Mouse (Mus musculus): ENCODE data around the gene Plce1. TPM values are rescaled to one million over a fixed set of nuclear protein-coding genes. Genes with fewer than 3 reads are reported as not detected.

Gene Plce1
- polyA plus RNA-seq, 1 experiment from 2014 or later, result 3.3 TPM

GRCm38 (mm10) chr19:38596096-38596495, 115.2 kb downstream of the Plce1 start:
- Histone ChIP-seq H3K4me1 (peaks cover 27% of the 10 kb centered on the region), H3K9me3 (no peaks in the 10 kb centered on the region), H3K4me2 (no peak overlapping the region), H3K27ac (no peak overlapping the region), H3K4me3 (no peak overlapping the region), H3K36me3 (no peaks in the 10 kb centered on the region), H3K27me3 (no peaks in the 10 kb centered on the region), H3K9ac (no peak overlapping the region)
- WGBS, result 85% methylated on average over 4 of the region's 4 CpGs
- ATAC-seq (ENCODE audit: borderline replicate concordance, extremely low read depth, low FRiP score, low TSS enrichment), result no peak

- no peak for ATAC-seq (ENCODE audit: borderline replicate concordance, extremely low read depth, low FRiP score, low TSS enrichment)
- H3K36me3 ChIP-seq, result no peaks in the 10 kb centered on the region
- peaks cover 20% of the 10 kb centered on the region for H3K4me1 ChIP-seq
- no peaks in the 10 kb centered on the region for H3K9me3 ChIP-seq
- H3K27ac ChIP-seq, result no peak overlapping the region
- H3K4me3 ChIP-seq, result no peak overlapping the region
- no peaks in the 10 kb centered on the region for H3K27me3 ChIP-seq
- H3K9ac ChIP-seq, result no peak overlapping the region
- no peak overlapping the region for H3K4me2 ChIP-seq
- 70% methylated on average over 2 of the region's 2 CpGs for WGBS
Measured at GRCm38 (mm10) chr19:38597392-38597791, 116.5 kb downstream of the Plce1 start.

DNA sequence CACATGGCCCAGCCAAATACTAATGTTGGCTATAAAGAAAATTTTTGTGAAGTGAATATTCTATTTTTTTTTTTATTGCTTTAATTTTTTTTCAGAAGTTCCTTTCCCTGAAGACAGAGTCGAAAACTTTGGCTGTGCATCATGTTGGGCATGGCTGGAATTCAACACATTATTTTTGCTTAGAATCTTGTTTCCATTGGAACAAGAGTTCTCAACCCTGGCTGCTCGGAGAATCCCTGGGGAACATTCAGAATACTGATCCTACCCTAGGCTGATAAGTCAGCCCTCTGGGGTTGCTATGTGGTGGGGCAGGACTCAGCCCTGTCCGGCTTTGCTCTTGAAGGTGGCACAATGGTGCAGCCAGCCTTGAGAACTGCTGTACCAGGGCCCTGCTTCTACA, 118.1 kb downstream of the Plce1 start:
- H3K27me3 ChIP-seq, result no peaks in the 10 kb centered on the region
- no peak overlapping the region for H3K4me2 ChIP-seq
- H3K4me1 ChIP-seq, result peaks cover 4% of the 10 kb centered on the region
- H3K4me3 ChIP-seq, result no peak overlapping the region
- no peak overlapping the region for H3K27ac ChIP-seq
- H3K36me3 ChIP-seq, result no peaks in the 10 kb centered on the region
- WGBS, result 80% methylated on average over 3 of the region's 3 CpGs
- H3K9me3 ChIP-seq, result no peaks in the 10 kb centered on the region
- ATAC-seq (ENCODE audit: borderline replicate concordance, extremely low read depth, low FRiP score, low TSS enrichment), result no peak
- no peak overlapping the region for H3K9ac ChIP-seq

- H3K36me3 ChIP-seq, result no peaks in the 10 kb centered on the region
- WGBS, result 40% methylated on average over 5 of the region's 5 CpGs
- no peak overlapping the region for H3K4me2 ChIP-seq
- no peak for ATAC-seq (ENCODE audit: borderline replicate concordance, extremely low read depth, low FRiP score, low TSS enrichment)
- no peak overlapping the region for H3K9ac ChIP-seq
- no peaks in the 10 kb centered on the region for H3K27me3 ChIP-seq
- H3K4me3 ChIP-seq, result no peak overlapping the region
- H3K9me3 ChIP-seq, result no peaks in the 10 kb centered on the region
- no peaks in the 10 kb centered on the region for H3K4me1 ChIP-seq
- no peak overlapping the region for H3K27ac ChIP-seq
Measured at GRCm38 (mm10) chr19:38601127-38601526, 120.2 kb downstream of the Plce1 start.

- ATAC-seq (ENCODE audit: borderline replicate concordance, extremely low read depth, low FRiP score, low TSS enrichment), result no peak
- Histone ChIP-seq H3K9me3 (no peaks in the 10 kb centered on the region), H3K27me3 (no peaks in the 10 kb centered on the region), H3K36me3 (no peaks in the 10 kb centered on the region), H3K4me3 (no peak overlapping the region), H3K4me1 (no peaks in the 10 kb centered on the region), H3K27ac (no peak overlapping the region), H3K9ac (no peak overlapping the region), H3K4me2 (no peak overlapping the region)
- 60% methylated on average over 9 of the region's 9 CpGs for WGBS
Measured at GRCm38 (mm10) chr19:38602811-38603210, 121.9 kb downstream of the Plce1 start.

DNA sequence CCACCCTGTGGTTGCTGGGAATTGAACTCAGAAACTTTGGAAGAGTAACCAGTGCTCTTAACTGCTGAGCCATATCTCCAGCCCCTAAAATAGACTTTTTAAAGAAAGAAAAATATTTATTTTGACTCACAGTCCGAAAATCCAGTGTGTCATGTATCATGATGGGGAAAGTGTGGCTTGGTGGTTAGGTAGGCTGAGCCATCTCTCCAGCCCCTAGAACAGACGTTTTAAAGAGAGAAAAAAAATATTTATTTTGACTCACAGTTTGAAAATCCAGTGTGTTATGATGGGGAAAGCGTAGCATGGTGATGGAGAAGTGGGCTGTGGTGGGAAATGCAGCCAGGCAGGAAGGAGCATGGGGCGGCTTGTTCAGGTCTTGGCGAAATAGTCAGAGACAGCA, 126.3 kb downstream of the Plce1 start:
- H3K27me3 ChIP-seq, result no peaks in the 10 kb centered on the region
- ATAC-seq (ENCODE audit: borderline replicate concordance, extremely low read depth, low FRiP score, low TSS enrichment), result no peak
- no peaks in the 10 kb centered on the region for H3K36me3 ChIP-seq
- H3K4me1 ChIP-seq, result peaks cover 4% of the 10 kb centered on the region; the same call in 1 of the 2 replicates
- H3K9me3 ChIP-seq, result no peaks in the 10 kb centered on the region
- WGBS, result 81% methylated on average over 5 of the region's 5 CpGs
- H3K4me2 ChIP-seq, result no peak overlapping the region
- H3K9ac ChIP-seq, result no peak overlapping the region
- H3K4me3 ChIP-seq, result no peak overlapping the region
- no peak overlapping the region for H3K27ac ChIP-seq

- Histone ChIP-seq H3K4me1 (peaks cover 4% of the 10 kb centered on the region; the same call in 1 of the 2 replicates), H3K9me3 (no peaks in the 10 kb centered on the region), H3K36me3 (no peaks in the 10 kb centered on the region), H3K27me3 (no peaks in the 10 kb centered on the region), H3K9ac (no peak overlapping the region), H3K4me2 (no peak overlapping the region), H3K4me3 (no peak overlapping the region), H3K27ac (no peak overlapping the region)
- no peak for ATAC-seq (ENCODE audit: borderline replicate concordance, extremely low read depth, low FRiP score, low TSS enrichment)
- 82% methylated on average over 8 of the region's 8 CpGs for WGBS
Measured at GRCm38 (mm10) chr19:38608951-38609654, 128.2 kb downstream of the Plce1 start.

- H3K9ac ChIP-seq, result no peak overlapping the region
- ATAC-seq (ENCODE audit: borderline replicate concordance, extremely low read depth, low FRiP score, low TSS enrichment), result no peak
- peaks cover 5% of the 10 kb centered on the region; the same call in 1 of the 2 replicates for H3K4me1 ChIP-seq
- H3K27ac ChIP-seq, result no peak overlapping the region
- no peak overlapping the region for H3K4me2 ChIP-seq
- H3K9me3 ChIP-seq, result no peaks in the 10 kb centered on the region
- H3K4me3 ChIP-seq, result no peak overlapping the region
- no peaks in the 10 kb centered on the region for H3K36me3 ChIP-seq
- no peaks in the 10 kb centered on the region for H3K27me3 ChIP-seq
- WGBS, result 89% methylated on average over 2 of the region's 2 CpGs
Measured at GRCm38 (mm10) chr19:38610291-38610690, 129.4 kb downstream of the Plce1 start.

DNA sequence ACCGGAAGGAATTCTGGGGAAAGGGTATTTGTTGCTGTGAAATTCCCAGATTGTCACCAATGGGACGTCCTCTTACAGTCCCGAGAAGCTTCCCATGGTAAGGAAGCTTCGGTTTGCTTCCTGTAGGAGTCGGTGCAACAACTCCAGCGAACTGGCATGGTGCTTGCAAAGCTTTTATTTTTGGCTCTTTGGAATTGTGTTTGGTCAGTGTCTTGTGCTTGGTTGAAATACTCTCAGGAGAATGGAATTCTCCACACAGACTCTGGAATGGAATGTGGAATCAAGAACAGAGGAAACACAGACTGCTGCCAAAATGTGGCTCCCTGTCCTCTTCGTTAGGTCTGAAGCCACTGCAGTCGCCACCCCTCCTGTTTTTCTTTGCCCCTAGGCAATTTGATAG, 129.9 kb downstream of the Plce1 start:
- H3K4me3 ChIP-seq, result no peak overlapping the region
- no peak overlapping the region for H3K27ac ChIP-seq
- H3K4me2 ChIP-seq, result no peak overlapping the region
- no peaks in the 10 kb centered on the region for H3K27me3 ChIP-seq
- peaks cover 7% of the 10 kb centered on the region; the same call in 1 of the 2 replicates for H3K4me1 ChIP-seq
- H3K9ac ChIP-seq, result no peak overlapping the region
- 73% methylated on average over 8 of the region's 8 CpGs for WGBS
- no peaks in the 10 kb centered on the region for H3K36me3 ChIP-seq
- H3K9me3 ChIP-seq, result no peaks in the 10 kb centered on the region
- no peak for ATAC-seq (ENCODE audit: borderline replicate concordance, extremely low read depth, low FRiP score, low TSS enrichment)

- H3K9me3 ChIP-seq, result no peaks in the 10 kb centered on the region
- peaks cover 7% of the 10 kb centered on the region; the same call in 1 of the 2 replicates for H3K4me1 ChIP-seq
- no peak for ATAC-seq (ENCODE audit: borderline replicate concordance, extremely low read depth, low FRiP score, low TSS enrichment)
- H3K36me3 ChIP-seq, result no peaks in the 10 kb centered on the region
- no peak overlapping the region for H3K9ac ChIP-seq
- H3K27me3 ChIP-seq, result no peaks in the 10 kb centered on the region
- no peak overlapping the region for H3K4me3 ChIP-seq
- no peak overlapping the region for H3K4me2 ChIP-seq
- no peak overlapping the region for H3K27ac ChIP-seq
- WGBS, result 32% methylated on average over 11 of the region's 11 CpGs
Measured at GRCm38 (mm10) chr19:38614067-38614675, 133.3 kb downstream of the Plce1 start.

GRCm38 (mm10) chr19:38615356-38615755, 134.4 kb downstream of the Plce1 start:
- Histone ChIP-seq H3K36me3 (no peaks in the 10 kb centered on the region), H3K9me3 (no peaks in the 10 kb centered on the region), H3K9ac (no peak overlapping the region), H3K27ac (no peak overlapping the region), H3K27me3 (no peaks in the 10 kb centered on the region), H3K4me3 (no peak overlapping the region), H3K4me1 (peaks cover 6% of the 10 kb centered on the region; the same call in 1 of the 2 replicates), H3K4me2 (no peak overlapping the region)
- 42% methylated on average over 6 of the region's 6 CpGs for WGBS
- no peak for ATAC-seq (ENCODE audit: borderline replicate concordance, extremely low read depth, low FRiP score, low TSS enrichment)

- 47% methylated on average over 4 of the region's 4 CpGs for WGBS
- Histone ChIP-seq H3K9me3 (no peaks in the 10 kb centered on the region), H3K27me3 (no peaks in the 10 kb centered on the region), H3K4me3 (no peak overlapping the region), H3K9ac (no peak overlapping the region), H3K4me2 (no peak overlapping the region), H3K36me3 (no peaks in the 10 kb centered on the region), H3K27ac (no peak overlapping the region), H3K4me1 (peaks cover 6% of the 10 kb centered on the region; the same call in 1 of the 2 replicates)
- no peak for ATAC-seq (ENCODE audit: borderline replicate concordance, extremely low read depth, low FRiP score, low TSS enrichment)
Measured at GRCm38 (mm10) chr19:38620134-38620533, 139.2 kb downstream of the Plce1 start.
